Mouse (Mus musculus): Measurements from ENCODE around the gene Ubl4b. TPM values are rescaled to one million over a fixed set of nuclear protein-coding genes. Genes with fewer than 3 reads are reported as not detected.

The Ubl4b gene
- total RNA-seq, 2 experiments from 2014 or later = not detected

- no peak for ATAC-seq (ENCODE audit: poor library complexity, severe bottlenecking)
Observed at GRCm38 (mm10) chr3:107528401-107529118, 26.3 kb downstream of the Ubl4b start.

- no peak for ATAC-seq (ENCODE audit: poor library complexity, severe bottlenecking)
Observed at GRCm38 (mm10) chr3:107524547-107524946, 30.3 kb downstream of the Ubl4b start.

GRCm38 (mm10) chr3:107520931-107521330 is 33.9 kb downstream of the Ubl4b start:
- no peak for ATAC-seq (ENCODE audit: poor library complexity, severe bottlenecking)

GRCm38 (mm10) chr3:107517631-107518108 is 37.2 kb downstream of the Ubl4b start, which contains the start of gene Slc6a17:
Gene Slc6a17 (minus strand): TSS chr3:107518018.
- no peak for ATAC-seq (ENCODE audit: poor library complexity, severe bottlenecking)

- no peak for ATAC-seq (ENCODE audit: poor library complexity, severe bottlenecking)
Observed at GRCm38 (mm10) chr3:107516776-107517630, 37.9 kb downstream of the Ubl4b start.

GRCm38 (mm10) chr3:107515989-107516388 is 38.9 kb downstream of the Ubl4b start:
- no peak for ATAC-seq (ENCODE audit: poor library complexity, severe bottlenecking)

- no peak for ATAC-seq (ENCODE audit: poor library complexity, severe bottlenecking)
Observed at GRCm38 (mm10) chr3:107511416-107511815, 43.5 kb downstream of the Ubl4b start.

GRCm38 (mm10) chr3:107508696-107509095 is 46.2 kb downstream of the Ubl4b start:
- no peak for ATAC-seq (ENCODE audit: poor library complexity, severe bottlenecking)

- no peak for ATAC-seq (ENCODE audit: poor library complexity, severe bottlenecking)
Observed at GRCm38 (mm10) chr3:107507966-107508365, 46.9 kb downstream of the Ubl4b start.

GRCm38 (mm10) chr3:107506531-107506930 is 48.3 kb downstream of the Ubl4b start:
- ATAC-seq (ENCODE audit: poor library complexity, severe bottlenecking) = no peak

GRCm38 (mm10) chr3:107505464-107506367 is 49.2 kb downstream of the Ubl4b start:
- ATAC-seq (ENCODE audit: poor library complexity, severe bottlenecking) = no peak

GRCm38 (mm10) chr3:107504542-107504941 is 50.3 kb downstream of the Ubl4b start:
- ATAC-seq (ENCODE audit: poor library complexity, severe bottlenecking) = no peak

- ATAC-seq (ENCODE audit: poor library complexity, severe bottlenecking) = no peak
Observed at GRCm38 (mm10) chr3:107503716-107504115, 51.2 kb downstream of the Ubl4b start.

Other genes starting within 250 kb of the Ubl4b start
- 38.8 and 40.8 TPM in 2 replicates for gene Rbm15, start 221.4 kb downstream of the Ubl4b start, total RNA-seq (2015)
- 28.6 and 31.3 TPM in 2 replicates for gene Rbm15, start 221.4 kb downstream of the Ubl4b start, total RNA-seq (2017)
- not detected in 2 replicates for gene Kcnc4, start 95.5 kb downstream of the Ubl4b start, total RNA-seq (2015)
- gene Kcnc4, start 95.5 kb downstream of the Ubl4b start, total RNA-seq (2017) = not detected in 2 replicates
- not detected in 2 replicates for gene Slc6a17, start 37.1 kb downstream of the Ubl4b start, total RNA-seq (2015)
- not detected in 2 replicates for gene Slc6a17, start 37.1 kb downstream of the Ubl4b start, total RNA-seq (2017)
- not detected in 2 replicates for gene Alx3, start 40.0 kb upstream of the Ubl4b start, total RNA-seq (2015)
- not detected in 2 replicates for gene Alx3, start 40.0 kb upstream of the Ubl4b start, total RNA-seq (2017)
- gene Gm10961, start 76.2 kb upstream of the Ubl4b start, total RNA-seq (2015) = not detected in 2 replicates
- not detected in 2 replicates for gene Gm10961, start 76.2 kb upstream of the Ubl4b start, total RNA-seq (2017)
- 19.4 and 20.5 TPM in 2 replicates for gene Strip1, start 76.6 kb upstream of the Ubl4b start, total RNA-seq (2015)
- 17.0 and 19.2 TPM in 2 replicates for gene Strip1, start 76.6 kb upstream of the Ubl4b start, total RNA-seq (2017)
- gene Ahcyl1, start 141.5 kb upstream of the Ubl4b start, total RNA-seq (2015) = 49.1 and 52.5 TPM in 2 replicates
- 25.1 and 33.2 TPM in 2 replicates for gene Ahcyl1, start 141.5 kb upstream of the Ubl4b start, total RNA-seq (2017)
- gene Csf1, start 205.4 kb upstream of the Ubl4b start, total RNA-seq (2015) = 14.7 and 15.4 TPM in 2 replicates
- gene Csf1, start 205.4 kb upstream of the Ubl4b start, total RNA-seq (2017) = 6.5 and 6.9 TPM in 2 replicates

Measured in megakaryocyte, adult 5-6 weeks (primary cell).